Mouse (Mus musculus): Measurements from ENCODE around the gene Mllt3. TPM values are rescaled to one million over a fixed set of nuclear protein-coding genes. Genes with fewer than 3 reads are reported as not detected.

The Mllt3 gene
- polyA plus RNA-seq, 1 experiment from 2014 or later: 54.3 TPM

GRCm38 (mm10) chr4:87767711-87768561 is 265.2 kb downstream of the Mllt3 start:
- Histone ChIP-seq H3K27me3 (replicated peaks) (no peaks in the 10 kb centered on the region), H3K4me2 (no peak overlapping the region), H3K27ac (ENCODE audit: poor library complexity, severe bottlenecking) (no peak overlapping the region), H3K9me3 (replicated peaks) (no peaks in the 10 kb centered on the region), H3K9ac (no peak overlapping the region), H3K4me1 (replicated peaks) (peaks cover 21% of the 10 kb centered on the region), H3K4me3 (no peak overlapping the region), H3K36me3 (peaks cover under 1% of the 10 kb centered on the region; the same call in 1 of the 2 replicates)
- WGBS: 39% methylated on average over 11 of the region's 11 CpGs
- ATAC-seq (ENCODE audit: insufficient number of reproducible peaks, low FRiP score): no peak

DNA sequence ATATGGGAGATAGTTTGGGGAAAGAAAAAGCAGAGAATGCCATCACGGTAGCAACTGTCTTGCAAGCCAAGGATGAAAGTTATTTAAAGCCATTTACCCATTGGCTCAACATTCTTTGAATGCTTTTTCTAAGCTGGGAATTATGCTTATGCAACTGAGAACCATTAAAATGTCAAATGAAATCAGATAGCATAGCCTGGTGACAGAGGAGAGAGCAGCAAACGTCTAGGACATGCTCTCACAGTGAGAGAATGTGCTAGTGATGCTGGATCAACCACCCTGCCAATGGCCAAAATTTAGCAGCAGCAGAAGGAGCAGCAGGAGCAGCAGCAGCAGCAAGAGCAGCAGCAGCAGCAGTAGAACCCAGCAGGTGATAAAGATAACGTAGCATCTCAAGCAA is 267.4 kb downstream of the Mllt3 start:
- Histone ChIP-seq H3K9me3 (replicated peaks) (no peaks in the 10 kb centered on the region), H3K36me3 (no peaks in the 10 kb centered on the region), H3K9ac (no peak overlapping the region), H3K4me2 (no peak overlapping the region), H3K27me3 (replicated peaks) (no peaks in the 10 kb centered on the region), H3K4me3 (no peak overlapping the region), H3K27ac (ENCODE audit: poor library complexity, severe bottlenecking) (peak overlapping the region; percentile 28; the same call in 1 of the 2 replicates), H3K4me1 (replicated peaks) (peaks cover 21% of the 10 kb centered on the region)
- WGBS: 25% methylated on average over 3 of the region's 3 CpGs
- no peak for ATAC-seq (ENCODE audit: insufficient number of reproducible peaks, low FRiP score)

DNA sequence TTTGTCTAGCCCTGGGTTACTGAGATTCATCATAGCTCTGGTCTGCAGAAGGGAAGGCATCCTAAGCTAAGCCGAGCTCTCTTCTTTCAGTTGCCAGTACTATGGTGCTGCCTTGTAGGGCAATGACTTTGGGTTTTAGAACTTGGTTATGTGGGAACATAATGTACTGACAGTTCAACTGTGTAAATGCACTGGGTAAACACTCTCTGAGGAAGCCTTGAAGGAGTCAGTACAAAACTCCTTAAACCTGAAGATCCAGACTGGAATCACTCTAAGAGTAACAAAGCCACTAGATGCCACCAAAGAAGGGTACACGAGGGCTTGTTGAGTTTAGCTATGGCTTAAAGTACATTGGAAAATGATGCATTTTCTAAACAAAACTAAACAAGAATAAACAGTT is 272.1 kb downstream of the Mllt3 start:
- H3K9me3 ChIP-seq (replicated peaks): no peaks in the 10 kb centered on the region
- no peak overlapping the region for H3K27ac ChIP-seq (ENCODE audit: poor library complexity, severe bottlenecking)
- no peaks in the 10 kb centered on the region for H3K36me3 ChIP-seq
- no peak overlapping the region for H3K4me2 ChIP-seq
- H3K9ac ChIP-seq: no peak overlapping the region
- no peaks in the 10 kb centered on the region for H3K27me3 ChIP-seq (replicated peaks)
- WGBS: 76% methylated on average over 2 of the region's 2 CpGs
- ATAC-seq (ENCODE audit: insufficient number of reproducible peaks, low FRiP score): no peak
- peaks cover 13% of the 10 kb centered on the region for H3K4me1 ChIP-seq (replicated peaks)
- H3K4me3 ChIP-seq: no peak overlapping the region

DNA sequence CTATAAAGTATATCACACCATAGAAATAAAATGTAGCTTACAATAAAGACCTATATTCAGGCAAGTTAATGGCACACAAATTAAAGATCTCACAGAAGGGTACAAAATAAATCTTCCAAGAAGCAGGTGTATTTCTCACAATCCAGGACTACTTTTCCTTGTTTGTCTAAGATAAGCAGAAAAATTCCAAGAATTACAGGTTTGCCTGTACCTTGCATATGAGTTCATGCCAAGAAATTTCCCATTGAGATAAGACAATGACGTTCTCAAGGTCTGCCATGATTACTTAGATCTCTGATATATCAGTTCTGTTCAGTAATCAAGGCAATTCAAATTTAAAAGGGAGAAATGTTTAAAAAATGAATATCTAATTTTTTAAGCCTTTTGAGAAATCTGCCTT is 272.9 kb downstream of the Mllt3 start:
- H3K36me3 ChIP-seq: no peaks in the 10 kb centered on the region
- H3K4me3 ChIP-seq: no peak overlapping the region
- WGBS: 64% methylated on average over 1 of the region's 1 CpGs
- ATAC-seq (ENCODE audit: insufficient number of reproducible peaks, low FRiP score): no peak
- H3K9ac ChIP-seq: no peak overlapping the region
- no peak overlapping the region for H3K27ac ChIP-seq (ENCODE audit: poor library complexity, severe bottlenecking)
- peaks cover 6% of the 10 kb centered on the region; the same call in 1 of the 2 replicates for H3K4me1 ChIP-seq (replicated peaks)
- H3K9me3 ChIP-seq (replicated peaks): no peaks in the 10 kb centered on the region
- H3K4me2 ChIP-seq: no peak overlapping the region
- no peaks in the 10 kb centered on the region for H3K27me3 ChIP-seq (replicated peaks)

- Histone ChIP-seq H3K4me2 (no peak overlapping the region), H3K4me1 (replicated peaks) (peaks cover 6% of the 10 kb centered on the region; the same call in 1 of the 2 replicates), H3K4me3 (no peak overlapping the region), H3K9ac (no peak overlapping the region), H3K36me3 (no peaks in the 10 kb centered on the region), H3K27ac (ENCODE audit: poor library complexity, severe bottlenecking) (no peak overlapping the region), H3K27me3 (replicated peaks) (no peaks in the 10 kb centered on the region), H3K9me3 (replicated peaks) (no peaks in the 10 kb centered on the region)
- ATAC-seq (ENCODE audit: insufficient number of reproducible peaks, low FRiP score): no peak
- 79% methylated on average over 2 of the region's 2 CpGs for WGBS
These were observed 273.5 kb downstream of the Mllt3 start for GRCm38 (mm10) chr4:87759625-87760024.

DNA sequence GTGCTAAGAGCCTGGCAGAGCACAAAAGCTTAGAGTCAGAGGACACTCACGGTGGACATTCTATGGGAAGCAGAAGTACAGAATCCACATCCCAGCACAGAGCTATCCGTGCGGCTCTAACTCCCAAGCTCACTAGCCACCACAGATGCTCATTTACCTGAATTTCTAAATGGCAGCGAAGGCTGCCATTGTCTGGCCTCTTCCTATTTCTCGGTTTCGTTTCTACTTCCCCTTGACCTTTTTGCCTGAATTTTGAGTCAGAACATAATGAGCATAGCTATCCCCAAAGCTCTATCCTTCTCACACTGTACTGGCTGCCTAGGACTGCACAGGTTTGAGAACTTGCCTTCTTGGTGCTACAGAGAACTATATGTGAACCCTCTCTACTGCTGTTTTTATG is 274.1 kb downstream of the Mllt3 start:
- Histone ChIP-seq H3K9ac (no peak overlapping the region), H3K27me3 (replicated peaks) (no peaks in the 10 kb centered on the region), H3K4me2 (no peak overlapping the region), H3K9me3 (replicated peaks) (no peaks in the 10 kb centered on the region), H3K4me1 (replicated peaks) (peaks cover 6% of the 10 kb centered on the region; the same call in 1 of the 2 replicates), H3K27ac (ENCODE audit: poor library complexity, severe bottlenecking) (no peak overlapping the region), H3K36me3 (no peaks in the 10 kb centered on the region), H3K4me3 (no peak overlapping the region)
- ATAC-seq (ENCODE audit: insufficient number of reproducible peaks, low FRiP score): no peak
- 89% methylated on average over 6 of the region's 6 CpGs for WGBS

GRCm38 (mm10) chr4:87751515-87751864 is 281.7 kb downstream of the Mllt3 start:
- Histone ChIP-seq H3K4me2 (no peak overlapping the region), H3K4me1 (replicated peaks) (peaks cover 10% of the 10 kb centered on the region), H3K27ac (ENCODE audit: poor library complexity, severe bottlenecking) (no peak overlapping the region), H3K27me3 (replicated peaks) (no peaks in the 10 kb centered on the region), H3K9ac (no peak overlapping the region), H3K9me3 (replicated peaks) (no peaks in the 10 kb centered on the region), H3K36me3 (no peaks in the 10 kb centered on the region), H3K4me3 (no peak overlapping the region)
- ATAC-seq (ENCODE audit: insufficient number of reproducible peaks, low FRiP score): no peak
- 73% methylated on average over 2 of the region's 2 CpGs for WGBS

GRCm38 (mm10) chr4:87750856-87751514 is 282.2 kb downstream of the Mllt3 start:
- ATAC-seq (ENCODE audit: insufficient number of reproducible peaks, low FRiP score): no peak
- no peaks in the 10 kb centered on the region for H3K36me3 ChIP-seq
- no peaks in the 10 kb centered on the region for H3K27me3 ChIP-seq (replicated peaks)
- H3K4me2 ChIP-seq: no peak overlapping the region
- H3K9me3 ChIP-seq (replicated peaks): no peaks in the 10 kb centered on the region
- no peak overlapping the region for H3K27ac ChIP-seq (ENCODE audit: poor library complexity, severe bottlenecking)
- H3K4me3 ChIP-seq: no peak overlapping the region
- peaks cover 10% of the 10 kb centered on the region for H3K4me1 ChIP-seq (replicated peaks)
- WGBS: 76% methylated on average over 5 of the region's 5 CpGs
- no peak overlapping the region for H3K9ac ChIP-seq

- Histone ChIP-seq H3K9ac (no peak overlapping the region), H3K4me2 (no peak overlapping the region), H3K4me1 (replicated peaks) (peaks cover 10% of the 10 kb centered on the region), H3K4me3 (no peak overlapping the region), H3K27ac (ENCODE audit: poor library complexity, severe bottlenecking) (no peak overlapping the region), H3K9me3 (replicated peaks) (no peaks in the 10 kb centered on the region), H3K27me3 (replicated peaks) (no peaks in the 10 kb centered on the region), H3K36me3 (no peaks in the 10 kb centered on the region)
- WGBS: 48% methylated on average over 4 of the region's 4 CpGs
- no peak for ATAC-seq (ENCODE audit: insufficient number of reproducible peaks, low FRiP score)
These were observed 283.5 kb downstream of the Mllt3 start for GRCm38 (mm10) chr4:87749532-87750234.

DNA sequence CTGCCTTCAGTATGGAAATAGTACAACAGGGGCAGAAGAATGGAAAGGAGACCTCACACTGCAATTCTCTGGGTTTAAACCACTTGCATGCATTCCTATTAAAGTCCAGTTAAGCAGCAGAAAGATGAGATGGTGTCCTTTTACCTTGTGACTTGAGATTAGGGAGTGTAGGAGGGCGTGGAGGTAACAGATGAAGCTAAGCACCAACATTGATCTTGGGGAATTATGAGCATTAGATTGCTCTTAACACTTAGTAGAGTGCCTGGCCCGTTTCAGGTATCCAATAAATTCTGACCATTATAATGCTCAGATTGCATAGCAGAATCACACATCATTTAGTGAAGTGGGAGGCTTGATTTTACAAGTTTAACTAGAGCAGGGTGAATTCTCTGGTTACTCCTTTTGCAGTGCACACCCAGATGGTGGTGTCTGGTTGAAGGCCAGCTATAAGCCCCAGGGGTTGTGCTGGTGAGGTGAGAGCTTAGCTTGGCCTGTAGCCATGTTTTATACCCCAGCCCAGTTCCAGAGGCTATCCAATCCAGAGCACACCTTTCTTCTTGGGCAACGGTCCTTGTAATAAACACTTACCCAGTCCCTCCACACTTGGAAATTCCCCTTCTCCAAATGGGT is 288.0 kb downstream of the Mllt3 start:
- no peak overlapping the region for H3K27ac ChIP-seq (ENCODE audit: poor library complexity, severe bottlenecking)
- no peak overlapping the region for H3K4me2 ChIP-seq
- no peaks in the 10 kb centered on the region for H3K4me1 ChIP-seq (replicated peaks)
- ATAC-seq (ENCODE audit: insufficient number of reproducible peaks, low FRiP score): no peak
- H3K9me3 ChIP-seq (replicated peaks): no peaks in the 10 kb centered on the region
- H3K36me3 ChIP-seq: no peaks in the 10 kb centered on the region
- H3K27me3 ChIP-seq (replicated peaks): no peaks in the 10 kb centered on the region
- WGBS: 73% methylated on average over 3 of the region's 3 CpGs
- H3K9ac ChIP-seq: no peak overlapping the region
- H3K4me3 ChIP-seq: no peak overlapping the region
